Mouse (Mus musculus) cerebellum, adult 2 months (tissue): ENCODE results near the gene Tars2. TPM values are rescaled to one million over a fixed set of nuclear protein-coding genes. Genes with fewer than 3 reads are reported as not detected.
"Not testable (repeated sequence)": the region's sequence is repeated elsewhere in the genome, so short reads cannot be mapped to it uniquely, and the experiment has no call there.

Experiments
- DNase-seq, 2 experiments: peaks; one replicate each; pipeline ENCODE4 v3.0.0; 2021
- H3K27ac ChIP-seq: fragments of 200-500 bp; 2 replicates; pipeline ENCODE4 v1.5.1; 2012; ENCODE audit warnings: low read length, control low read depth, inconsistent platforms; ENCODE audit not compliant: insufficient read depth
- H3K27me3 ChIP-seq: fragments of 200-500 bp; 2 replicates; pipeline ENCODE4 v1.6.1; 2012; ENCODE audit warnings: inconsistent platforms, mild to moderate bottlenecking, low read length, moderate library complexity; ENCODE audit not compliant: control insufficient read depth, insufficient read depth
- H3K4me1 ChIP-seq: fragments of 200-500 bp; 2 replicates; pipeline ENCODE4 v1.6.1; 2011; ENCODE audit warnings: low read length; ENCODE audit not compliant: control insufficient read depth, insufficient read depth
- H3K4me3 ChIP-seq: fragments of 200-500 bp; replicated peaks from 2 replicates; pipeline ENCODE3; 2011; ENCODE audit warnings: mild to moderate bottlenecking, low read depth, low read length, control low read depth; ENCODE audit not compliant: insufficient read depth
- CTCF ChIP-seq: fragments of 200-500 bp; IDR thresholded peaks from 2 replicates; pipeline ENCODE4 v1.5.1; 2011; ENCODE audit warnings: low read depth, mild to moderate bottlenecking, control low read depth, low read length, moderate library complexity, borderline replicate concordance; ENCODE audit not compliant: insufficient read depth
- POLR2A ChIP-seq: fragments of 200-500 bp; IDR thresholded peaks from 2 replicates; pipeline ENCODE4 v1.6.1; 2011; ENCODE audit warnings: low read length, control low read depth, borderline replicate concordance; ENCODE audit not compliant: insufficient read depth
- WGBS: fragments of 180-500 bp; shearing (Covaris S2); methylation state at CpG from one replicate; pipeline ENCODE4 v1.1.7; 2018; 5-methylcytosine and 5-hydroxymethylcytosine counted together
- polyA plus RNA-seq: library from polyadenylated mRNA; depleted of rRNA; stranded (reverse); fragments of >200 nt; gene quantifications from 2 replicates; pipeline ENCODE4 v1.2.3, GENCODE M21; 2012; rRNA removed

The Tars2 gene
- polyA plus RNA-seq, 1 experiment: 41.3 TPM

GRCm38 (mm10) chr3:95693821-95694807, 65.9 kb downstream of the Tars2 start:
- no peaks in the 10 kb centered on the region for H3K27me3 ChIP-seq
- H3K27ac ChIP-seq: no peak overlapping the region
- no peak for DNase-seq
- no peaks in the 10 kb centered on the region for H3K4me1 ChIP-seq
- no peak overlapping the region for H3K4me3 ChIP-seq
- TF ChIP-seq CTCF (no peak), POLR2A (no peak)
- WGBS: 58% methylated on average over 11 of the region's 11 CpGs

GRCm38 (mm10) chr3:95692677-95693076, 67.3 kb downstream of the Tars2 start:
- Histone ChIP-seq H3K4me3 (no peak overlapping the region), H3K27ac (no peak overlapping the region), H3K27me3 (no peaks in the 10 kb centered on the region), H3K4me1 (no peaks in the 10 kb centered on the region)
- no peak for TF ChIP-seq POLR2A
- TF ChIP-seq CTCF: no peak
- 82% methylated on average over 6 of the region's 6 CpGs for WGBS
- no peak for DNase-seq

DNA sequence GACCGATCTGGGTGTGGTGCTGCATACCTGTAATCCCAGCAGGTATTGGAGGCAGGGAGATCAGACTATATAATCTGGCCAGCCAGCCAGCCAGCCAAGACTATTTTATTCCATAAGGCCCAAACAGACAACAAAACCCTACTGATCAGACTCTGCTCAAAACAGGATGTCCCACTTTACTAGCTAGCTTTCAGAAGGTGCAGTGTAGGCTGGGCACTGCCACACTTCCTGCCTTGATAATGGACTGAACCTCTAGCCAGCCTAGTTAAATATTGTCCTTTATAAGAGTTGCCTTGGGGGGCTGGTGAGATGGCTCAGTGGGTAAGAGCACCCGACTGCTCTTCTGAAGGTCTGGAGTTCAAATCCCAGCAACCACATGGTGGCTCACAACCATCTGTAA, 69.5 kb downstream of the Tars2 start:
- H3K27me3 ChIP-seq, DNase-seq, H3K4me3 ChIP-seq, H3K27ac ChIP-seq, H3K4me1 ChIP-seq: not testable (repeated sequence)
- WGBS: 99% methylated on average over 2 of the region's 2 CpGs

Other genes starting within 250 kb of the Tars2 start
- gene Ctss, start 233.4 kb downstream of the Tars2 start, polyA plus RNA-seq: 39.2 and 43.0 TPM in 2 replicates
- gene Hormad1, start 200.5 kb downstream of the Tars2 start, polyA plus RNA-seq: not detected in 2 replicates
- gene Golph3l, start 171.3 kb downstream of the Tars2 start, polyA plus RNA-seq: 22.7 and 24.1 TPM in 2 replicates
- gene Ensa, start 135.2 kb downstream of the Tars2 start, polyA plus RNA-seq: 84.5 and 88.8 TPM in 2 replicates
- 43.6 and 45.4 TPM in 2 replicates for gene Mcl1, start 101.4 kb downstream of the Tars2 start, polyA plus RNA-seq
- 13.5 and 15.9 TPM in 2 replicates for gene Adamtsl4, start 72.3 kb downstream of the Tars2 start, polyA plus RNA-seq
- 14.3 and 14.7 TPM in 2 replicates for gene Ecm1, start 20.6 kb downstream of the Tars2 start, polyA plus RNA-seq
- gene Rprd2, start 58.7 kb upstream of the Tars2 start, polyA plus RNA-seq: 27.4 and 30.3 TPM in 2 replicates
- gene Prpf3, start 95.7 kb upstream of the Tars2 start, polyA plus RNA-seq: 39.6 and 41.6 TPM in 2 replicates
- 265 and 281 TPM in 2 replicates for gene Mrps21, start 111.3 kb upstream of the Tars2 start, polyA plus RNA-seq
- gene Ciart, start 122.0 kb upstream of the Tars2 start, polyA plus RNA-seq: 48.4 and 48.7 TPM in 2 replicates
- 9.0 and 9.3 TPM in 2 replicates for gene BC028528, start 131.8 kb upstream of the Tars2 start, polyA plus RNA-seq
- gene Aph1a, start 133.8 kb upstream of the Tars2 start, polyA plus RNA-seq: 78.1 and 80.3 TPM in 2 replicates
- 49.8 and 63.2 TPM in 2 replicates for gene Car14, start 144.5 kb upstream of the Tars2 start, polyA plus RNA-seq
- 65.1 and 70.4 TPM in 2 replicates for gene Anp32e, start 169.0 kb upstream of the Tars2 start, polyA plus RNA-seq
- 155 and 160 TPM in 2 replicates for gene Plekho1, start 235.8 kb upstream of the Tars2 start, polyA plus RNA-seq